Mouse (Mus musculus) megakaryocyte, embryonic 14.5 days (primary cell): ENCODE measurements around the gene Arl5a.

Experiments used
- FLI1 ChIP-seq: IDR thresholded peaks from 2 replicates; pipeline ENCODE4 v1.6.1; 2012; ENCODE audit warnings: low read length, inconsistent platforms, mixed read lengths
- GATA1 ChIP-seq: IDR thresholded peaks from 3 replicates; pipeline ENCODE4 v1.6.1; 2012; ENCODE audit warnings: mixed read lengths, low read length, inconsistent platforms, borderline replicate concordance

DNA sequence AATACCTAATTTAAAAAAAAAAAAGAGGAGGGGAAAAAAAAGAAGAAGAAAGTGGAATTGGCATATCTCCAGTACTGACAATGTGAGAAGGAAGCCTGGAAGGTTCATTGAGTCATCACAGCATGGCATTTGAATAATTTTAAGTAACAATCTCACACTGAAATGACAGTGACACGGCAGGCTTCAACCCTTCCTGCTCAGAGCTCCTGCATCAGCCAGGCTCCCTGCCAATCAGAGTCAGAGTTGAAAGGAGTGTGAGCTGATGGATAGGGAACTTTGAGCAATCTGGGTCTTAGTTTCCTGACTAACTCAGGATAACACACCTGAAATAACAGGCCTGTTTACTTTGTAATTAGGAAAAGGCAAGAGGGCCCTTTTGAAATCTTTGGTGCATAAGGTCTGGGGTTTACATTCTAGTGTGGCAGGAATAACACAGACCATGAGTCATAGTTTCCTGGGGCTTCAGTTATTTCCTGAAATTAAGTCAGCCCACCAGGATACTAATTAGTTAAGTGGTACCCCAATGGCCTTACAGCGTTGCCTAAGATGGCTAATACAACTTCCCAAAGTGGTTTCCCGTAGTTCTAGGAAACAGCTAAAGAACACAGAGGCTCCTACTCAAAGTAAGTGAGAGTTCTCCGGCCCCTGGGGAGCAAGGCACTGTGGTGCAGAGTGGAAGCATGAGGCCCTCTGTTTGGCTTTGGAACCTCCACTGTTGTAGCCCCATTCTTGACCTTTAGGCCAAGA, 47.0 kb upstream of the Arl5a start:
- no peak for TF ChIP-seq GATA1
- TF ChIP-seq FLI1, result no peak
